Mouse (Mus musculus): ENCODE data around the gene Zfp184.
"Not testable (repeated sequence)": the region's sequence is repeated elsewhere in the genome, so short reads cannot be mapped to it uniquely, and the experiment has no call there.

The Zfp184 gene

GRCm38 (mm10) chr13:21944926-21945740 is at the start of gene Zfp184:
Gene Zfp184 (plus strand): TSS chr13:21945094.
- in situ Hi-C loops (cut with MboI, MseI): loop anchor here in 1 of 2 experiments (10.0 kb wide), 1 partner anchor 770 kb away; the partner anchor contains the start of gene Trim27

GRCm38 (mm10) chr13:21896549-21897244 is 48.2 kb upstream of the Zfp184 start:
- in situ Hi-C loops (cut with MboI, MseI): loop anchor here (10.0 to 25.0 kb wide), 2 partner anchors 1288 to 1416 kb away; partner anchors contain the start of gene Vmn1r220 (in 1 of the 2)

DNA sequence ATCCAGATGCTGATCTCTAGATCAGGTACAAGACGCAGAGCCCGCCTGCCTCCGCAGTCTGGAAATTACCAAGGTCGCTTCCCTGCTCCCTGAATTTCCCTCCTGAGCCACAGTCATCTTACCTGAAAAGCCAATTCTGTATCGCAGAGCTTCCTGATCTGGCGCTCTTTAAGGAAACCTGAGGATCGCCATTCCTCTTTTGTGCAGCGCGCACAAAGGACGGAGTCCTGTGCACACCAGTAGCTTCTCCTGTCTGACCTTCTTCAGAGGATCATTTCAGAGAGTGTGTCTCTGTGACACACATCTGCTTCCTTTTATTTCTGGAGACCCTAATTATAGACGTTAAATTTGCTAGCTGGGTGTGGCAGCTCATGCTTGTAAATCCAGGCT is 47.7 kb upstream of the Zfp184 start:
- in situ Hi-C loops (cut with MboI, MseI): loop anchor here (10.0 to 25.0 kb wide), 2 partner anchors 1288 to 1415 kb away; partner anchors contain the start of gene Vmn1r220 (in 1 of the 2)

DNA sequence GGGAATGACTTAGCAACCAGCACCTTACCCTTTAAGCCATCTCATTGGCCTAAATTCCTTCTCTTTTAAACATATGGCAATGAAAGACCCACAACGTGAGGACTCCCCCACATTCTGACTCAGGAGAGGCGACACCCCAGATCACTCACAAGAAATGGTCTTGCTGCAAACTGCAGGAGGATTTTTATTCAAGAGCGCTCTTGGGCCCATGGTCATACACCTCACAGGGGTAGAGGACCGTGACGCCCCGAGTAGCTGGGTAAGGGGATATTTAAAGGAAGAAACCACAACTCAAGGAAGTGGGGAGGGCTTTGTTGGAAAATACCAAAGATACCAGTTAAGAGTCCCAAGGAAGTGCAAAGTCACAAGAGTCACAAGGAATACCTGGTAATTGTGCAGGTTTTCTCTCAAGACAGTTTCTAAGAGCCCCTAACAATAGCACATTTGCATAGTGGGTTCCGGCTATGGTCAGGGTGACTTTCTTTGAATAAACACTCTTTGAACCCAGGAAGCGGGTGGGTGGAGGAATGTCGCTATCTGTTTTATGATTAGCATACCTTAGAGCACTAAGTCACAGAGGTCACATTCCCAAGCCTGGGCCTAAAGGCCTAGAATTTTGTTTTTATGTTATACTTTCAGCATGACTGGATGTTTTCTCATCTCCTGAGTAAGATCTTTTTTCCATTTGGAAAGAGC is 43.9 kb upstream of the Zfp184 start:
- in situ Hi-C loops (cut with MboI, MseI): not testable (repeated sequence)

GRCm38 (mm10) chr13:21903500-21903899 is 41.4 kb upstream of the Zfp184 start:
- in situ Hi-C loops (cut with MboI, MseI): no loop called here

DNA sequence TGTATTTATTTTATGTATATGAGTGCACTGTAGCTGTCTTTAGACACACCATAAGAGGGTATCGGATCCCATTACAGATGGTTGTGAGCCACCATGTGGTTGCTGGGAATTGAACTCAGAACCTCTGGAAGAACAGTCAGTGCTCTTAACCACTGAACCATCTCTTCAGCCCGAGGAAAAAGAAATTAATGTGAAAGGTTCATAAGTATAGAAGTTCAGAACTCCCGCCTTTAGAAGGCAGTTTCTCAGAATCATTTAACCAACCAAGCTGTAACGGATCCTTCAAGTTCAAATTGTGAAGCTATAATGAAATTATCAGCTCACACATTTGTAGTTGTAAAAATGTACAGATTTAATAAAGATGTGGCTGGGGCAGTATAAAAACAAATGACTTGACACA is 40.8 kb upstream of the Zfp184 start:
- in situ Hi-C loops (cut with MboI, MseI): not testable (repeated sequence)

DNA sequence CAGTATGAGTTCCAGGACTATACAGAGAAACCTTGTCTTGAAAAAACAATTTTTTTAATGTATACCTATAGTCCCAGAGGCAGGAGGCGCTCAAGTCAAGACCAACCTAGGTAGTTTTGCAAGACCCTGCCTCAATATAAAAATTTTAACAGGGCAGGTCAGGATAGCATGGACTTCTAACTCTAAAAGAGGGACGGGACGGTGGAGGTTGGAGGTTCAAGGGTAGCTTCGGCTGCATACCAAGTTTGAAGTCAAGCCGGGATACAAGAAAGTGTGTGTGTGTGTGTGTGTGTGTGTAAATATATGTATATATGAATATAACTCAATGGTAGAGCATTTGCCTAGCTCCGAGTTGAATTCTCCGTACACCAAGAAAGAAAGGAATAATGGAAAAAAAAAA is 38.6 kb upstream of the Zfp184 start:
- in situ Hi-C loops (cut with MboI, MseI): no loop called here

DNA sequence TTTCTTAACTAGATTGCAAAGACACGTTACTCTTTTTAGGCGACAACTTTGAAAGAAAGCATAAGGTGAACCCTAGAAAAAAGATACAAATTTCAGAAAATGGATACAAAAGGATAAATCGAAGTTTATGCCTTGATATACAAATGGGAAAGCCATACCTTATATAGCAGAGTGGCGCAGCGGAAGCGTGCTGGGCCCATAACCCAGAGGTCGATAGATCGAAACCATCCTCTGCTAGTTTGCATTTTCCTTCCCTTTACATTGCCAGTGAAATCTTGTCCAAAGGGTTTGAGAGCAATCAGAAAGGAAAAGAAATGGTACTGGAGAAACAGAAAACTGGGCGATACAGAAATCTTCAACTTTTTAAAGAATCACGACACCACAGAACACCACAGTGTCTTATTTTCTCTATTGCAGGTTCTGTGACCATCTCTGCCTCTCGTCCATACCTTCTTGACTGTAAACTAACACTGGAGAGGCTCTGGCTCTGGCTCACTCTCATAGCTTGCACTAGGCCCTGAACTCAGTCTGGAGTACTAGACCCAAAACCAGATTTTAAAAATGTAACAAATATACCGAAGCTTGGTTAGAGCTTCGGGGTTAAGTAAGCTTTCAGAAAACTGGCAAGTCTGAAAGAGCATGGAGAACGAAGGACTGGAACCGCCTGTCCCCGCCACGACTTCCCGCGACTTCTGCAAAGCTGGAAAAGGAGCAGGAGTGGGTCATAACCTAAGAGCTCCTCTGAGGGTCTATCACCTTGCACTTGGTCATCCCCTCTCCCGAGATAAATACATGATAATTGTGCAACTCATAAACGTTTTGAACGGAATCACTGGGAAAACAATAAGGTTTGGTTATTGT is 37.7 kb upstream of the Zfp184 start:
- in situ Hi-C loops (cut with MboI, MseI): no loop called here

GRCm38 (mm10) chr13:21907807-21908155 is 37.1 kb upstream of the Zfp184 start:
- in situ Hi-C loops (cut with MboI, MseI): not testable (repeated sequence)

DNA sequence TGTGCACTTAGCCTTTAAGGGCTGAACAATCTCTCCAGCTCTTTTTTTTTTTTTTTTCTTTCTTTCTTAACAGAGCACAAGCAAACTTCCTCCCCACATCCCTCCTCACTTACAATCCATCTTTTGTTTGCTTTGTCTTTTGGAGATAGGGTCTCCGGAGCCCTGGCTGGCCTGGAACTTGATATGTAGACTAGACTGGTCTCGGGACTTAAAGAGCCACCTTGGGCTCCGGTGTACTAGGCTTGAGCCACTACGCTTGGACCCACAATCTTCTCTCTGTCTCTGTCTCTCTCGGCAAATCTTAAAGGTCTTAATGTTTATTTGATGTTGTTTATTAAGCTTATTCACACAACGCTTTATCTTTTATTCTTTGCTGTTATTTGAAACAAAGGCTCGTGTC is 34.2 kb upstream of the Zfp184 start:
- in situ Hi-C loops (cut with MboI, MseI): loop anchor here in 1 of 2 experiments (10.0 kb wide), 1 partner anchor 736 kb away; the partner anchor contains the start of gene Trim27

GRCm38 (mm10) chr13:21911147-21911546 is 33.7 kb upstream of the Zfp184 start:
- in situ Hi-C loops (cut with MboI, MseI): loop anchor here in 1 of 2 experiments (10.0 kb wide), 1 partner anchor 736 kb away; the partner anchor contains the start of gene Trim27

- in situ Hi-C loops (cut with MboI, MseI): loop anchor here in 1 of 2 experiments (10.0 kb wide), 1 partner anchor 739 kb away; the partner anchor contains the start of gene Trim27
These were observed 31.0 kb upstream of the Zfp184 start for GRCm38 (mm10) chr13:21913854-21914253.

- in situ Hi-C loops (cut with MboI, MseI): loop anchor here in 1 of 2 experiments (10.0 kb wide), 1 partner anchor 740 kb away; the partner anchor contains the start of gene Trim27
These were observed 30.3 kb upstream of the Zfp184 start for GRCm38 (mm10) chr13:21914599-21914998.

DNA sequence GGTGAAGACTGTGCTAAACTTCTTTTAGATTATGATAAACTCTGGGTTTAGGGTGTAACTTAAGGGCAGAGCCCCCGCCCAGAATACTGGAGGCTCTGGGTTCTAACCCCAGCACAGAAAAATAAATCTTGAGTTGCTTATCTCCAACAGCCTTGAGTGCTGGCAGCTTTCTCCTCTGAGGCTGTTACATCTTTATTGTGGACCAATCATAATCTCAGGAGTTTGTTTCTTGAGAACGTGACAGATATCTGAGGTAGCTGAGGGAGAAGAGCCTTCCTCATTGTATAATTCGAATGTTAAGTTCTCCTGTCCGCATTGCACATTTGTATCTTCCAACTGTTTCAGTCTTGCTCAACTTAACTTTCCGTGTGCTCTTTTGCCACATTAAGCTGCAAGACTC is 29.4 kb upstream of the Zfp184 start:
- in situ Hi-C loops (cut with MboI, MseI): loop anchor here in 1 of 2 experiments (10.0 kb wide), 1 partner anchor 741 kb away; the partner anchor contains the start of gene Trim27

DNA sequence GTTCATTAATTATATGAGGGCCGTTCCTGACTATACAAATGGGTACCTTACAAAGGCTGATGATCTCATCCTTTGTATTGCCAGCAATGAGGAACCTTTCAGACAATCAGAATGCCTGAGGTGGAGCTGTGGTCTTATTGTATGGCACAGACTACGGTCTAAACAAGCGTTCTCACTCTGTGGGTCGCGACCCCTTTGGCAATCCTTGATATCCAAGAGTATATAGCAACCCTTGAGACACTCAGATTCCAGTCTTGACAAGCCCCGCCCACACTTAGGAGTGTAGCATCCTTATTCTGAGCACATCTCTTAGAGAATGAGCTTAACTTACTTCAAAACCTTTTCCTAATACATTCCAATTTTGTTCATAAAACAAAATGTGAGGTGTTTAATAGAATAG is 28.8 kb upstream of the Zfp184 start:
- in situ Hi-C loops (cut with MboI, MseI): loop anchor here in 1 of 2 experiments (10.0 kb wide), 1 partner anchor 741 kb away; the partner anchor contains the start of gene Trim27

GRCm38 (mm10) chr13:21917040-21917439 is 27.9 kb upstream of the Zfp184 start:
- in situ Hi-C loops (cut with MboI, MseI): loop anchor here in 1 of 2 experiments (10.0 kb wide), 1 partner anchor 742 kb away; the partner anchor contains the start of gene Trim27

DNA sequence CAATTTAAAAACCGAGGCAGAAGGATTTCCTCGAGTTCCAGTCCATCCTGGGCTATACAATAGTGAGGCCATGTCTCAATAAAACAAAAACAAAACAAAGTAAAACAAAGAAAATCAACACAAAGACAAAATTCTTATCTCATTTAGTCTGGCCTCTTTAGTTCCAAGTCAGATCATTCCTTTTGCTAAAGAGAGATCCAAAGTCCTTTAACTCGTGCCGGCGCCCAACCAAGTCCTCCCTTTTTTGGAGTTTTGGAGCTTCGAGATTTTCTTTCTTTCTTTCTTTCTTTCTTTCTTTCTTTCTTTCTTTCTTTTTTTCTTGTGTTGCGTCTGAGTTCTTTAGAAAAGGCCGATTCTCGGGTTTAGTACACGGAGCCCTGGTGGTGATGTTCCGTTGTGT is 27.4 kb upstream of the Zfp184 start:
- in situ Hi-C loops (cut with MboI, MseI): loop anchor here in 1 of 2 experiments (10.0 kb wide), 1 partner anchor 743 kb away; the partner anchor contains the start of gene Trim27

DNA sequence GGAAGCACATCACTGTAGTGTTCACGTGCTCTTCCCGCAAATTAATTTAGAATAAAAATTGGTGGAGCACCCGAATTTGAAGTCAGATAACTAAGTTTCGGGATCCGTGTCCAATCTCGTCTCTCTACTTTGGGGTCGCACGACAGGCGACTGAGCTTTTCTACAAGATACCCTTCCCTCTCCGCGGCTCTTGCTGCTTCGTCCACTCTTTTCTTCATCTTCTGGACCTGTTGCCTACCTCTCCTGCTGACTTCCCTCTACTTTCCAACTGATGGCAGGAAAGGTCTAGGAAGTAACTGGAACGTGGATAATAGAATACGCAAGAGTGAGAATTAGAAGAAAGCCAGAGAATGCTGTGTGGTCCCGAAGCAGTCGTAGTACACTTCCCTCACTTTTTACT is 26.9 kb upstream of the Zfp184 start:
- in situ Hi-C loops (cut with MboI, MseI): loop anchor here in 1 of 2 experiments (10.0 kb wide), 1 partner anchor 743 kb away; the partner anchor contains the start of gene Trim27

DNA sequence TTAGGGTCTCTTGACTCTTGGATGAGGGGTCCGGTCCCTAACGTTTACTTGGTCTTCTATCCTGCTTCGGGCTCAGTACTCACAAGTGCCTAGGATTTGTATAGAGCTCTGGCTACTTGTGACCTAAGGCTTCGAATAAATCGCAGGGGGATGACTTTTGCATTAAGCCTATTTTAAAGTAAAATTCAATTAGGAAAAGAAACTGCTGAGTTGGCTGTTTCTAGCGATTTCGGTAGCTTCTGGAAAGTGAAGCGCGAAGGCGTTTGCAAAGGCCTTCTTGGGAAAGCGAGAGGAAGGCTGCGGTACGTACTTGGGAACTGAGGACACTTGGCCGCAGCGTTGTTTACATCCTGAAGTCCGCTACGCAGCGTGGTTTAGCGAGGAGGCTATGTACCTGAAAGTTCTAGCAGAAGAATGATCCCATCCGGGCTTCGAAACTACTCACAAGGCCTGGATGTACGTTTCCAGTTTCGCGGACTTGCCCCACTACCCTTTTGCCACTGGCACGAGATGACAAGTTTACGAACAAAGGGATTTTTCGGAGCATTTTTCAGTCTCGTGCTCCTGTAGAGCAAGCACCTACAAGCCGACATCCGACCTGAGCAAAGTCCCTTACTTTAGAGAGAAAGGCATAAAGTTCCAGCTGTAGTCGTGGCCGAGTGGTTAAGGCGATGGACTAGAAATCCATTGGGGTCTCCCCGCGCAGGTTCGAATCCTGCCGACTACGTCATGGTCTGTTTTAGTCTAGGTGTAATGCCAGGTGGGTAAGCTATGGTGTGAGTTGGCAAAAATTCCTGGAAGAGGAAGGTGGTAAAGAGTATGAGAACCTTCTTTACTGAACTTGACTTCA is 26.1 kb upstream of the Zfp184 start:
- in situ Hi-C loops (cut with MboI, MseI): loop anchor here in 1 of 2 experiments (10.0 kb wide), 1 partner anchor 744 kb away; the partner anchor contains the start of gene Trim27

Data from T-helper 17 cell (primary cell).